Mouse (Mus musculus): Measurements from ENCODE around the gene Socs4.
A peak's percentile ranks its signal among the peaks of the same experiment; 100 is the strongest.

Socs4 gene

DNA sequence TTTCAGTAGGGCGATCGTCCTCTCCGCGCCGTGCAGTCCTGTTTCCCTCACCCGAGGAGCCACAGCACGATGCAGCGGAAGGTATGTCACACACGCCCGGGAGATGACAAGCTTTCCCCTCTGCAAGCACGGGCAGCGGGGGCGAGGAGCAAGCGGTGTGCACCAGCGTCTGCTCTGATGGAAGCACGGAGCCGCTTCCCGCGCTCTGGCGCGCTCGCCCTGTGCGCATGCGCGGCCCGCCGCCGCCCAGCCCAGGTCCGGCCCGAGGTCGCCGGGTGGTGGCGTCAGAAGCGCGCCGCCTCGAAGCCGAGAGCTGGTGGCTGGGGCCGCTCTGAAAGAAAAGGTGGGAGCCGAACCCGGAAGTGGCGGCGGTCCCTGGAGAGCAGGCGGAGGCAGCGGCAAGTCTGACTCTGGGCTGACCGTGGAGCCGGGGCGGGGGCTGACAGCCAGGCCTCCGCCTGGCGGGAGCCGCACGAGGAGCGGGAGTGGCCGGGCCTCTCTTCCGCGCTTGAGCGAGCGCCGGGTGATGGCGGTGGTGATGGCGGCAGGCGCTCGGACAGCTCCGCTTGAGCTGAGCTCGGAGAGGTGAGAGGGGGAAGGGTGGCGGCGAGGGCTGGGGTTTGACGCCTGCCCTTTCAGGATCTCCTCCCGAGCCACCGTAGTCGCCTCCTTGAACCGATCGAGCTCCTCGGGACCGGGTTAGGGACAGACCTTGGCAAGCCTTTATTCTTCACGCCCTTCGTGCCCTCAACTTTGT lies at the start of gene Socs4, which contains the start of gene Wdhd1:
Socs4 (plus strand) TSS at position 295 of the 757 bp plus-strand sequence.
Wdhd1 (minus strand) TSS at position 221 of the 757 bp plus-strand sequence.
- DNase-seq = peak; percentile 95

DNA sequence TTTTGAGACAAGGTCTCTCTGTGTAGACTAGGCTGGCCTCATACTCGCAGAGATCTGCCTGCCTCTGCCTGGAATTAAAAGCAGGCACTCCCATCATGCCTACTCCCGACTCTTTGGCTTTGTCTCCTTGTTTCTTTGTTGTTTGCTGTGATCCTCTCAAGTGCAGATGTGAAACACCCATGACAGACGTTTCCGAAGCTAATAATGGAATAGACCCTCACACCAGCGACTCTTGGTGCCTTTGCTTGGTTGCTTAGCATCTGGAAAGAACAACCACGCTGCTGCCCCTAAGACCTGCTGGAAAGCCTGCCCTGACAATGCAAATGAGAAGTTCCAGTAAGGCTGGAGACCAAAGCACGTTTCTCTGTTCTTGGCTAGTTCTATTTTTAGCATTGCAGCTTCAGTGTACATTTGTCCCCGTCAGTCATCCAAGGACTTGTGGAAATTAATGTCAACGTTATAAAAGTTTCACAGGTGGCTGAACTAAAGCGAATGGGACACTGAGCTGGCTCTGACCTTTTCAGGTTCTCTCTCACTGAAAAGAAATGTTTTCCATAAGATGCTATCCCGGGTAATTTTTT lies 46.8 kb upstream of the Socs4 start:
- DNase-seq = no peak

DNA sequence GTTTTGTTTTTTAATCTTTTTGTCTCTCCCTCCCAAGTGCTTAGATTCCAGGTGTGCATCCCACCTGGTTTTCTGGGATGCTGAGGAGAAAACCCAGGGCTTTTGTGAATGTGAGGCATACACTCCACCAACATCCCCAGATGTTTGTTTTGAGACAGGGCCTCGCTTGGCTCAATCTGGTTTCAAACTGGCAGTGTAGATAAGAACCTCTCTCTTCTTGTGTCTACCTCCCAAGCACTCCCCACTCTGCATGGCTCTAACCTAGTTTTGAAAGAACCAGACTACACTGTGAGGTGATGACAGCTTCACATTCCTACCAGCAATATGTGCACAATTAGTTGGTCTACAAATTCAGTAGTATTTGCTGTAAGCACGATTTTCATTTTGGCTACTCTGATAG lies 43.1 kb upstream of the Socs4 start:
- no peak for DNase-seq

DNA sequence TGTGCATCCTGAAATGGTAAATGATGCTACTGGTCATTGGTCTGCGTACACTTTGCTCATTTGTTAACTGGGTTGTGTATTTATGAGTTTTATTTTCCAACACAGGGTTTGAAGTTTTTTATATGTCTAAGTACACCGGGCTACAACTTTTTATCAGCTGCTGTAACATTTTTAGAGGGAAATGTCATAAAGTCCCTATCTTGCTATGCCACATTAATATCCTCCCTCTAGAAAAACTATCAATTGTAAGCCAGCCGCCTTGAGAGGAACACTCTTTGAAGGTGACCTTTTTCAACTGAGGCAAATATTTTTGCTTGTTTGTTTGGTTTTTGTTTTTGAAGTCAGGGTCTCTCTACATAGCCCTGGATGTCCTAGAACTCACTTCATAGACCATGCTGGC lies 42.7 kb upstream of the Socs4 start:
- DNase-seq = no peak

DNA sequence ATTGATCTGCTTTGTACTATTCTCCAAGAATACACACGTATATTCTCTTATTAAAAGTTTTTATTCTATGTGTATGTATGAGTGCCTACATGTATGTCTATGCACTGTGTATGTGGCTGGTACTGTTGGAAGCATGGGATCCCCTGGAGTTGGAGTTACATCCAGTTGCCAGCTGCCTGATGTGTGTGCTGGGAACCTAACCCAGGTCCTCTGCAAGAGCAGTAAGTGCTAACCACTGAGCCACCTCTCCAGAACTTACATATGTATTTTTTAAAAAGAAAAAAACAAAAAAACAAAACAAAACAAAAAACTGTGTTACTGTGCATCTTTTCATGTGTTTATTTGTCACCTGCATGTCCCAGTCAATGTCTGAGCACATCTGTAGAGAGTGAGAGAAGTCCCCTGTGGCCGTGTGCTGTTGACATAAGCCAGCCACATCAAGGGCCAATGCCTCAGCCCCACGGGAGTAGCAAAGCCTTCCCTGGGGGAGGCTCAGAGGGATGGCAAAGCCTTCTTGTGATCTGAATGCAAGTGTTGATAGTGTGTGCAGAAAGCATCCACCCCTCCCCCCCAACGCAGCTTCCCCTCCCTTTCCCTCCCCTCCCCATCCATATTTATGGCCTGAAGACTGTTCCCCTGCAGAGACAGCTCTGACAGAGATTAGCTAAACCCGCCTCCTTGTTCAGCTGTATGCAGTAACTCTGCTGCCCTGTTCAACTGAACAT lies 42.0 kb upstream of the Socs4 start:
- no peak for DNase-seq

DNA sequence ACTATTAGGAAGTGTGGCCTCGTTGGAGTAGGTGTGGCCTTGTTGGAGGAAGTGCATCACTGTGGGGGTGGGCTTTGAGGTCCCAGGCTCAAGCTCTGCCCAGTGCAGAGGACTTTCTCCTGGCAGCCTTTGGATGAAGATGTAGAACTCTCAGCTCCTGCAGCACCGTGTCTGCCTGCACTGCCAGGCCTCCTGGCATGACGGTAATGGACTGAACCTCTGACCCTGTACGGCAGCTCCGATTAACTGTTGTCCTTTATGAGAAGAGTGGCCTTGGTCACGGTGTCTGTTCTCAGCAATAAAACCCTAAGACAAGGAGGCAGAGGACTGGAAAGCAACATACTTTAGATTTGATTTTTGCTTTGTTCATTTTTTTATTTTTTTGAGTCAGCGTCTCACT lies 40.2 kb upstream of the Socs4 start:
- DNase-seq = no peak

DNA sequence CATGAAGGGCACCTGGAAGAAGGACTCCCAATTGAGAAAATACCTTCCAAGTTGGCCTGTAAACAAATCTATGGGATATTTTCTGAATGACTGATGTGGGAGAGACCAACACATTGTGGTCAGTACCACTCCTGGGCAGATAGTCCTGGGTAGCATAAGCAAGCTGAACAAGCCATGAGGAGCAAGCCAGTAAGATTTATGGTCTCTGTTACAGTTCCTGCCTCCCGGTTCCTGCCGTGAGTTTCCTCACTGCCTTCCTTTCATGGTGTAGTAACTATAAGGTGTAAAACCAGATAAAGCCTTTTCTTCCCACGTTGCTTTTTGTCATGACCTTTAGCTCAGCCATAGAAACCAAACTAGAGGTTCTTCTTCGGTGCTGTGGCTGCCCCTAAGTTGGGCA lies 39.4 kb upstream of the Socs4 start:
- DNase-seq = no peak

DNA sequence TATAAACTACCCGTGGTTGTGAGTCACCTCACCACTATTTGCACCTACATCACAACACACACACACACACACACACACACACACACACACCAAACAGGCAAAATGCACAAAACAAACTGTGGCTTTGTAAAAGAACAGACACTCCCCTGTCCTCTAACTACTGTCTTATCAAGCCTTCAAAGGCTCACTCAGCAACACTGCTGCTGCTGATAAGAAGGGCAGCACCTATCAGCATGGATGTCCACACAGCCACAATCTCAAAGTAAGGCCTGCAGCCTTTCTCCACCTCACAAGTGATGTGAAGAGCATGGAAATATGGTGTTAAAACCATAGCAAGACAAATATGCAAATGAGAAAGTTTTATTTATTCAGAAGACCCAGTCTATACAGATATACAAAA lies 36.1 kb upstream of the Socs4 start:
- DNase-seq = no peak

DNA sequence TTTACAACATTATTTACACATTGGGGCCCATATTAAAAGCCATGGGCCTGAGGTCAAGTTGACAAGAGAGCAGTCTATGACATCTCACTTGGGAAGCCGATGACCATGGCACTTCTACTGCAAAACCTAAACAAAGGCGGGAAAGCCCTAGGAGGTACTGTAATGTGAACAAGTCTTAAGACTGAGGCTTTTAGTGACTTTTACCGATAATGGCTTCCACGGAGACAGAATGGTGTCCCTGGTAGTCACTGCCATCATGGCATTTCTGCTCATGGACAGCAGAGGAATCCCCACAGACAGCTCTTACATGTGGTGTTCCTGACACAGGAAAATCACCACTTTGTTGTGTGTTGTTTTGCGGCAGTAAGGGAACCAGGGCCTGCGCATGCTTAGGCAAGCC lies 35.7 kb upstream of the Socs4 start:
- DNase-seq = no peak

DNA sequence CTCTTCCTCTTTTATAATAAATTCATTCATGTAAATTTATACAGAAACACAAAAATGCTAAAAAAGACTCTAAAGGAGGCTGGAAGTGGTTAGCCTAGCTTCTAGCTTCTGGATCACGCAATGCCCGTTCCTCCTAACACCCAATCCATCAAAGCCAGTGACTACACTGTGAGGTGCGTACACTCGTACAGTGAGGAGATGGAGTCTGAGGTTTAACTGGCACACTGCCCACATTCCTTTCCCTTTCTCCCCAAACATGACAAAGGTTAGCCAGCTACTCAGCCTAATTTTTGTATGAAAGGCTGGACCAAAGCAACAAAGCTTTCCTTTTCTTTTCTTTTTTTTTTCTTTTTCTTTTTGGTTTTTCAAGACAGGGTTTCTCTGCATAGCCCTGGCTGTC lies 34.0 kb upstream of the Socs4 start:
- DNase-seq = no peak

DNA sequence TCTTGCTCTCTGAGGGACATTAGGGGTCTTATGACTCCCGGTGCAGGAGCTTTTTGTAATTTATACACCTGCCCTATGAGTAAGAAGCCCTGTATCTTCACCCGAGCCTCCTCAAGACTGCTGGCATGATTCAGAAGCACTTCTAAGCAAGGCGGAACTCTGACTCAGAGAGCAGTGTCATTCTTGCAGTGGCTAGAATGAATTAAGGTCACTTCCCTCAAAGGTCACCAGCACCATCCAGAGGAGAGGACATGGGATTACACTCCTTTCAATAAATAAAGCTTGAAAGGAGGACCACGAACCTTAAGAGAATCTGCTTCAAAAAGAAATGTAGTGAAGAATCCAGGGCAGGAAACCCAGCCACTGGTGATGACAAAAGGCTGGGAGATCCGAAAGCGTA lies 26.9 kb upstream of the Socs4 start:
- no peak for DNase-seq

DNA sequence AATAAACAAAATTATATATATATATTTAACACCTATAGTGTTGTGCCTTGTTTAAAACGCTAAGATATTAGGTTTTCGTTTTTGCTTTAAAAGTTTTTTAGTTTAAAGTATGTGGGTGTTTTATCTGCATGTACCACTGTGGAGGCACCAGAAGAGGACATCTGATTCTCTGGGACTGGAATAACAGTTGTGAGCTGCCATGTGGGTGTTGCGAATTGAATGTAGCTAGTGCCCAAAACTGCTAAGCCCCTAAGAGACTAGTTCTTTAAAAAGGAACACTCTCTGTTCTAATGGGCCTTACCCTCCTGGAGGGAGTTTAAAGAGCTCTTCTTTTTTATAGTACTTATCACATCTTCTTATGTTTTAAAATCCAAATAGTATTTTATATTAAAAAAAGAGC lies 11.9 kb upstream of the Socs4 start:
- DNase-seq = no peak

DNA sequence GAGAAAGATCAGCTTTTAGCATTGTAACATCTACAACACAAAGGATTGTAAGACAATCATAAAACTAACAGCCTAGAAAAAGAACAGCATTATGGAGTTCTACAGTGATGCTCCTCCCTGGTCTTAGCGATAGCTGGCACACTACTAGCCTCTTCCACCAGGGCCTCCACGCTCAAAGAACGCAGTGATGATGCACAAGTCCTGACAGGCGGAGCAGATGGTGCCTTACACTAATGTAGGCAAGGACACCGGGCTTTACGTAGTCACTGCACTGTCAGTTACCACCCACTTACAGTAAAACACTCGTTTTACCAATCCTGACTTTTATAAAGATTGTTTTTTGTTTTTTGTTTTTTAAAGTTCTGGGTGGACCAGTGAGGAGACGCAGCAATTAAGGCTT lies 10.9 kb upstream of the Socs4 start:
- DNase-seq = no peak

DNA sequence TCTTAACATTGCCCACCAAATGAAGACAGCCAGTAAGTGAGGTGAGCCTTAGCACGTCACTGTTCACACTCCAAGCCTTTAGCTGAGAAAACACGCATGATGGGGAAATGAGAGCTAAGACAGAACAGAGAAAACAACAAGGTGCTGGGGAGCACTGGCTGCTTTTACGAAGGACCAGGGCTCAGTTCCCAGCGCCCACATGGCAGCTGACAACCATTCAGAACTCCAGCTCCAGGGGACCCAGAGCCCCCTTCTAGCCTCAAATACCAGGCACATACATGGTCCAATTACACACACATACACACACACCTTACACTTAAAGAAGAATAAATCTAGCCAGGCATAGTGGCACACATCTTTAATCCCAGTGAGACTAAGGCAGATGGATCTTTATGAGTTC lies 7.7 kb upstream of the Socs4 start:
- DNase-seq = no peak

DNA sequence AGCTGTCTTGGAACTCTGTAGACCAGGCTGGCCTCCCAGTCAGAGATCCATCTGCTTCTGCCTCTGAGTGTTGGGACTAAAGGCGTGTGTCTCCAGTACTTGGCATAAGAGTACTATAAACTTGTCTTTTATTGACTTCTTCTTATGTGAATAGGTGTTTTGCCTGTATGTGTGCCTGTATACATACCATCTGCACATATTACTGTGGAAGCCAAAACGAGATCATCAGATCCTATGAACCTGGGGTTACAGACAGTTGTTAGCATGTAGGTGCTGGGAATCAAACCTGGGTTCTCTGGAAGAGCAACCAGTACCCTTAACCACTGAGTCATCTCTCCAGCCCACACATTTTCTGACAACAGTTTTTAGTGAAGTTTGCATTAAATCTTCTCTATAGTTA lies 7.0 kb upstream of the Socs4 start:
- DNase-seq = no peak

DNA sequence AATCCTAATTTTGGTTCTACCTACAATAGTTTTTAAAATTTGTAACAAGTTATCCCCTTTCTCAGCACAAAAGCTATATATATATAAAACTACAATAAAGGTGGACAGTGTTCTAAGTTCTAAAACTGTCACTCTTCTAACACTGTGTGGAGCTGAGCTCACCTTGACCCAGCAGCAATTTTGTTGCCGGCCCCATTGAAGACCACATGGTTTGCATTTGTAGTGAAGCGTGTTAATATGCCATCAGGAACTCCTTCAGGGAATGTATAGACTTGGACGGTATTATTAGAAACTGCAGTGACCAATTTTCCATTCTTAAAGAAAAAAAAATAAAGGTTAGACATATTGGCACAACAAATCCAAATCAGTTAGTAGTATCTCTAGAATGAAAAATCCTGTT lies 3.0 kb upstream of the Socs4 start:
- no peak for DNase-seq

DNA sequence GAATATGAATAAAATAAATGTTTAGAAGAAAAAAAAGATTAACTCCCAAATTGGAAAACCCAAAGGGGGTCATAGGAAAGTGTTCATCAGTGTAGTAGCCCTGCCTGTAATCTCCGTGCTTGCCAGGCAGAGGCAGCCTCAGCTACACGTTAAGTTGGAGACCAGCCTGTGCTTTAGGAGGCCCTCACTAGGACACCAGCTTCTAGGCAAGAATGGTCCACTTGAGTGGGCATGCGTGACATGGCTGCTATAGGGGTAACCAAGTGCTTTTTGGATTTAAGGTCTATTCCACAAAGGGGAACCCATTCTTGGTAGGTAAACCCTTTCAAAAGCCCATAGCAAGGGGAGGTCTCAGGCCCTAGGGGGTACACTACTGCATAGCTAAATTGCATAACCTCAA lies 1.3 kb upstream of the Socs4 start:
- DNase-seq = no peak

DNA sequence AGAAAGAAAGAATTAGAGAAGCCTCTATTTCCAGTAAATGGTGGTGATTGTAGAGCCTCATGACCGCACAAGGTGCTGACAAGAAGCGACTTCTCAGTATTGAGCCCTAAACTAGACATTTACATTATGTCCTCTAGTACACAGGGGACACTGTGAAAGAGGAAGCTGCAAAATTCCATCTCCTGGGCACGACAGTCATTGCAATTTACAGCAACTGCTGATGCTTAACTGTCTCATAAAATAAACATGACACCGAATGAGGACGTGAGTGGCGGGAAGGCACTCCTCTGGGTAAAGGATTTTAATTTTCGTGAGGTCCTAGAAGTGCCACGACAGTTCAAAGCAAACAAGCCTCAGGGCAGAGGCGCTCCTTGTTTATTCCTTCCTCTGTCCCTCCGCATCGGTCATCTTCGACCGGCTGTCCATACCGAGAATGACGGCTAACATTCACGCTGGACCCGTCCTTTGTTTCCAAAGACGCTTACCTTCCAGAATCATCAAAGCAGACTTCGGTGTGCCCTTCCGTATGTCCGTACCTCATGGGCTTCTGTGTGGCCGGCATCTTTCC lies 611 bp upstream of the Socs4 start:
- DNase-seq = no peak

DNA sequence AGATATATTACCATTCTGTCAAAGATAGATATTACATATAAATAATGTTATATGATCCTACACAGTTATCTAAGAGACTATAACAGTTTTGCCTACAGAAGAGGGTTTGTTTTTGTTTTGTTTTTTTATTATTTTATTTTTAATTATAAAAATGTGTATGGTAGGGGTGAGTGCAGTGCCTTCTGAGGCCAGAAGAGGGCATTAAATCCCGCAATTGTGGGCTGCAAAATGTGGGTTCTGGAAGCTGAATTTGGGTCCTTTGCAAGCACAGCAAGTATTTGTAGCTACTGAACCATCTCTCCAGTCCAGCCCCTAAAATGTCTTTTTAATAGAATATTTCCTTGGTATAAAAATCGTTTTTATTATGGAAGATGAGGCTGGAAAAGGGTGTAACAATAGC lies 2.3 kb downstream of the Socs4 start:
- no peak for DNase-seq

DNA sequence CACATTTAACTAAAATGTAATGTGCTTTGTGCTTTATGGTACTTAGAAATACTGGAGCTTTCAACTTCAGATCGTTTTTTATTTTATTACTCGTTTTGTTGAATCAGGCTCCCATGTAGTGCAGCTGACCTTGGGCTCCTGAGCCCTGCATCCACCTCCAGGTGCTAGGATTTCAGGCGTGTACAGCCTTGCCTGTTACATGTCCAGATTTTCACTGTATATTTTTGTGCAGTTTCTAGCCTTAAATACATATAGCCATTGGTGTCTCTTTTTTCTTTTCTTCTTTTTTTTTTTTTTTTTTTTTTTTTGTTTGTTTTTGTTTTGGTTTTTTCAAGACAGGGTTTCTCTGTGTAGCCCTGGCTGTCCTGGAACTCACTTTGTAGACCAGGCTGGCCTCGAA lies 4.8 kb downstream of the Socs4 start:
- no peak for DNase-seq

DNA sequence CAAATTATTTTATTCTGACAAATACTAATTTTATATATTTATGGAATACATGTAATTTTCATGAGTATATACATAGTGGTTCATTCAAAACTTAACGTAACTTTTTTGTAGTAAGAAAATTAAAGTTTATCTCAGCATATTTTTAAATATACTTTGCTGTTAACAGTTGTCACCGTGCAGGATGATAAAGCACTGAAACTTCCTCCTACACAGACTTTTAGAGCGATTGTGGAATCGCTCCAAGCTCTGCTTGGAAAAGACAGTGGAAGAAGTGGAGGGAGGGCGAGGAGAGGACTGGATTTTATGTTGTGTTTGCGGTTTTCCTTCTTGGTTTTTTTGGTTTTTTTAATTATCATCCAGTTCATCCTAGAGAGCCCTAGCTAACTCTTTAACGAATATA lies 6.8 kb downstream of the Socs4 start:
- no peak for DNase-seq

DNA sequence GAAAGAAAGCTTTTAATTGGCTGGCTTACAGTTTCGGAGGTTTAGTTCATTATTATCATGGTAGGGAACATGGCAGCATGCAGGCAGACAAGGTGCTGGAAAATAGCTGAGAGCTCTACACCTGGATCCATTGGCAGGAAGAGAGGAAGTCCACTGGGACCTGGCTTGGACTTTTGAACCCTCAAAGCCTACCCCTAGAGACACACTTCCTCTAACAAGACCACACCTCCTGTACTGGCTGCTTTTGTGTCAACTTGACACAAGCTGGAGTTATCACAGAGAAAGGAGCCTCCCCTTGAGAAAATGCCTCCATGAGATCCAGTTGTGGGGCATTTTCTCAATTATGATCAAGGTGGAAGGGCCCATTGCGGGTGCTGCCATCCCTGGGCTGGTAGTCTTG lies 8.5 kb downstream of the Socs4 start:
- no peak for DNase-seq

DNA sequence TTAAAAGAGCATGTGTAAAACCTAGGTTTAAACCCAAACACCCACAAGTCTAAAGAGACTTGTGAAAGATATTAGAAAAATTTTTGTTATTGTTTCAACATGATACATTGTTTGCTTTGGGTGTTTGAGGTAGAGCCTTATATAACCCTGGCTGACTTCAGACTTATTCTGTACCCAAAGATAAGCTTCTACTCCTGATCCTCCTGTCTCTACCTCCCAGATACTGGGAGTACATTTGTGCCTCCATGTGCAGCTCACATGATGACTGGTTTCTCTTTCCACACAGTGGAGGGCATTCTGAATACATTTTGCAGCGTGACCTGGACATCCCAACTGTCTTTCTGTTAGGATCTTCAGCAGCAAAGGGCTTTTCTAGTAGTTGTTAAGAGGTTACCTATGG lies 9.5 kb downstream of the Socs4 start:
- no peak for DNase-seq

DNA sequence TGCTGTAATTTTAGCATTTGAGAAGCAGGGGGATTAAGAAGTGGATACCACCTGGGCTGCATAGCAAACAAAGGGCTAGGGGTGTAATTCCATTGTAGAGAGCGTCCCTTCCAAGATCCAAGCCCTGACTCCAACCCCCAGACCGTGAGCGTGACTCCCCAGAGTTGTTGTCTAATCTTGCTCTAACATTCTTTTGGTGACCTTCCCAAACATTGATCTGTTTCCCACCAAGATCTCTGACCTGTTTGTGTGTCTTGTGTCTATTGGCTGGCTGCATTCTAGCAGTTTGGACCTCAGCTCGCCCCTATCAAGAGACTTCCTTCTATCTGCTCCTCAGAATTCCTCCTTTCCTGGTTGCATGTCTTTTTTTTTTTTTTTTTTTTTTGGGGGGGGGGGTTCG lies 10.3 kb downstream of the Socs4 start:
- no peak for DNase-seq

Data from kidney, adult 18-20 months (tissue).